Mouse (Mus musculus): ENCODE measurements around the gene Slc12a8.

Gene Slc12a8

GRCm38 (mm10) chr16:33659521-33659920 lies 142.4 kb downstream of the Slc12a8 start:
- in situ Hi-C loops (cut with MboI; ENCODE audit: low pct_unique_long_range_greater_than_20kb in 1 of 2, low sequenced_read_pairs in 2 of 2, unreplicated experiment in 1 of 2), result no loop called here

GRCm38 (mm10) chr16:33660125-33660524 lies 143.0 kb downstream of the Slc12a8 start:
- in situ Hi-C loops (cut with MboI; ENCODE audit: low pct_unique_long_range_greater_than_20kb in 1 of 2, low sequenced_read_pairs in 2 of 2, unreplicated experiment in 1 of 2), result no loop called here

GRCm38 (mm10) chr16:33662841-33663240 lies 145.7 kb downstream of the Slc12a8 start:
- in situ Hi-C loops (cut with MboI; ENCODE audit: low pct_unique_long_range_greater_than_20kb in 1 of 2, low sequenced_read_pairs in 2 of 2, unreplicated experiment in 1 of 2), result no loop called here

- in situ Hi-C loops (cut with MboI; ENCODE audit: low pct_unique_long_range_greater_than_20kb in 1 of 2, low sequenced_read_pairs in 2 of 2, unreplicated experiment in 1 of 2), result no loop called here
Measured at GRCm38 (mm10) chr16:33666226-33666625, 149.1 kb downstream of the Slc12a8 start.

GRCm38 (mm10) chr16:33666985-33667538 lies 149.9 kb downstream of the Slc12a8 start:
- in situ Hi-C loops (cut with MboI; ENCODE audit: low pct_unique_long_range_greater_than_20kb in 1 of 2, low sequenced_read_pairs in 2 of 2, unreplicated experiment in 1 of 2), result no loop called here

- in situ Hi-C loops (cut with MboI; ENCODE audit: low pct_unique_long_range_greater_than_20kb in 1 of 2, low sequenced_read_pairs in 2 of 2, unreplicated experiment in 1 of 2), result no loop called here
Measured at GRCm38 (mm10) chr16:33668448-33668847, 151.3 kb downstream of the Slc12a8 start.

- in situ Hi-C loops (cut with MboI; ENCODE audit: low pct_unique_long_range_greater_than_20kb in 1 of 2, low sequenced_read_pairs in 2 of 2, unreplicated experiment in 1 of 2), result no loop called here
Measured at GRCm38 (mm10) chr16:33669072-33669471, 151.9 kb downstream of the Slc12a8 start.

- in situ Hi-C loops (cut with MboI; ENCODE audit: low pct_unique_long_range_greater_than_20kb in 1 of 2, low sequenced_read_pairs in 2 of 2, unreplicated experiment in 1 of 2), result no loop called here
Measured at GRCm38 (mm10) chr16:33670340-33670739, 153.2 kb downstream of the Slc12a8 start.

- in situ Hi-C loops (cut with MboI; ENCODE audit: low pct_unique_long_range_greater_than_20kb in 1 of 2, low sequenced_read_pairs in 2 of 2, unreplicated experiment in 1 of 2), result no loop called here
Measured at GRCm38 (mm10) chr16:33670933-33671332, 153.8 kb downstream of the Slc12a8 start.

- in situ Hi-C loops (cut with MboI; ENCODE audit: low pct_unique_long_range_greater_than_20kb in 1 of 2, low sequenced_read_pairs in 2 of 2, unreplicated experiment in 1 of 2), result no loop called here
Measured at GRCm38 (mm10) chr16:33672188-33672587, 155.1 kb downstream of the Slc12a8 start.

GRCm38 (mm10) chr16:33672643-33673042 lies 155.5 kb downstream of the Slc12a8 start:
- in situ Hi-C loops (cut with MboI; ENCODE audit: low pct_unique_long_range_greater_than_20kb in 1 of 2, low sequenced_read_pairs in 2 of 2, unreplicated experiment in 1 of 2), result no loop called here

- in situ Hi-C loops (cut with MboI; ENCODE audit: low pct_unique_long_range_greater_than_20kb in 1 of 2, low sequenced_read_pairs in 2 of 2, unreplicated experiment in 1 of 2), result no loop called here
Measured at GRCm38 (mm10) chr16:33673530-33674109, 156.5 kb downstream of the Slc12a8 start.

- in situ Hi-C loops (cut with MboI; ENCODE audit: low pct_unique_long_range_greater_than_20kb in 1 of 2, low sequenced_read_pairs in 2 of 2, unreplicated experiment in 1 of 2), result no loop called here
Measured at GRCm38 (mm10) chr16:33675151-33675847, 158.2 kb downstream of the Slc12a8 start.

- in situ Hi-C loops (cut with MboI; ENCODE audit: low pct_unique_long_range_greater_than_20kb in 1 of 2, low sequenced_read_pairs in 2 of 2, unreplicated experiment in 1 of 2), result no loop called here
Measured at GRCm38 (mm10) chr16:33675848-33676184, 158.7 kb downstream of the Slc12a8 start.

GRCm38 (mm10) chr16:33676347-33677312 lies 159.5 kb downstream of the Slc12a8 start:
- in situ Hi-C loops (cut with MboI; ENCODE audit: low pct_unique_long_range_greater_than_20kb in 1 of 2, low sequenced_read_pairs in 2 of 2, unreplicated experiment in 1 of 2), result no loop called here

- in situ Hi-C loops (cut with MboI; ENCODE audit: low pct_unique_long_range_greater_than_20kb in 1 of 2, low sequenced_read_pairs in 2 of 2, unreplicated experiment in 1 of 2), result no loop called here
Measured at GRCm38 (mm10) chr16:33677313-33677690, 160.2 kb downstream of the Slc12a8 start.

GRCm38 (mm10) chr16:33677901-33678300 lies 160.8 kb downstream of the Slc12a8 start:
- in situ Hi-C loops (cut with MboI; ENCODE audit: low pct_unique_long_range_greater_than_20kb in 1 of 2, low sequenced_read_pairs in 2 of 2, unreplicated experiment in 1 of 2), result no loop called here

GRCm38 (mm10) chr16:33680271-33680670 lies 163.1 kb downstream of the Slc12a8 start:
- in situ Hi-C loops (cut with MboI; ENCODE audit: low pct_unique_long_range_greater_than_20kb in 1 of 2, low sequenced_read_pairs in 2 of 2, unreplicated experiment in 1 of 2), result no loop called here

- in situ Hi-C loops (cut with MboI; ENCODE audit: low pct_unique_long_range_greater_than_20kb in 1 of 2, low sequenced_read_pairs in 2 of 2, unreplicated experiment in 1 of 2), result no loop called here
Measured at GRCm38 (mm10) chr16:33680816-33681215, 163.7 kb downstream of the Slc12a8 start.
